Mouse (Mus musculus): Measurements from ENCODE around the gene Rnpep.

The Rnpep gene

GRCm38 (mm10) chr1:135283826-135284291, at the start of gene Rnpep:
TSS of gene Rnpep (minus strand) at chr1:135284084.
- DNase-seq: peak; percentile 79 to 81

- no peak for DNase-seq
Observed at GRCm38 (mm10) chr1:135330578-135330977, 46.7 kb upstream of the Rnpep start.

- no peak for DNase-seq
Observed at GRCm38 (mm10) chr1:135328368-135328767, 44.5 kb upstream of the Rnpep start.

GRCm38 (mm10) chr1:135325934-135326333, 42.0 kb upstream of the Rnpep start:
- DNase-seq: no peak

GRCm38 (mm10) chr1:135324571-135324970, 40.7 kb upstream of the Rnpep start, which contains the start of gene Lmod1:
TSS of gene Lmod1 (plus strand) at chr1:135324807.
- DNase-seq: no peak

DNA sequence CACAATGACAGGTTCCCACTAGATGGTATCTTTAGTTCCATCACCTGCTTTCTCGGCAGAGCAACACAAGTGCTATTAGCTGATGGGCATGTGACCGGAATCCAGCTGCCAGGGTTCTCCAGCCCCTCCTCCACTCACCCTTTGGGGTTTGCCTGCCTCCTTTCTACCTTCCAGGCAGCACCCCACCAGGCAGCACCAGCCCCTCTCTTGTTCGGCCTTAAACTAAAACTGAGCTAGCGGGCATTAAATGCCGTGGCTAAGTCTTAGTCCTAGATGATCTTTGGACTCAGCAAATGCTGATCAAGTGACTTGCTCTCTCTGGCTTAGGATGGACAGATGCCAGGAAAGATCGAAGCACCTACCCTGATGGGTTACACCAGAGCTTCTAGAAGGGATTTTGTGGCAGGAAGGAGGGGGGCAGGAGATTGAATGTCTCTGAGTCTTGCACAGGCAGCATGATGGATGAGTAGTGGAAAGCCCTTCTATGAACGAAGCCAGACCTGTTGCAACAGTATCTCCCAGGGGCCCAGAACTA, 39.5 kb upstream of the Rnpep start:
- no peak for DNase-seq

DNA sequence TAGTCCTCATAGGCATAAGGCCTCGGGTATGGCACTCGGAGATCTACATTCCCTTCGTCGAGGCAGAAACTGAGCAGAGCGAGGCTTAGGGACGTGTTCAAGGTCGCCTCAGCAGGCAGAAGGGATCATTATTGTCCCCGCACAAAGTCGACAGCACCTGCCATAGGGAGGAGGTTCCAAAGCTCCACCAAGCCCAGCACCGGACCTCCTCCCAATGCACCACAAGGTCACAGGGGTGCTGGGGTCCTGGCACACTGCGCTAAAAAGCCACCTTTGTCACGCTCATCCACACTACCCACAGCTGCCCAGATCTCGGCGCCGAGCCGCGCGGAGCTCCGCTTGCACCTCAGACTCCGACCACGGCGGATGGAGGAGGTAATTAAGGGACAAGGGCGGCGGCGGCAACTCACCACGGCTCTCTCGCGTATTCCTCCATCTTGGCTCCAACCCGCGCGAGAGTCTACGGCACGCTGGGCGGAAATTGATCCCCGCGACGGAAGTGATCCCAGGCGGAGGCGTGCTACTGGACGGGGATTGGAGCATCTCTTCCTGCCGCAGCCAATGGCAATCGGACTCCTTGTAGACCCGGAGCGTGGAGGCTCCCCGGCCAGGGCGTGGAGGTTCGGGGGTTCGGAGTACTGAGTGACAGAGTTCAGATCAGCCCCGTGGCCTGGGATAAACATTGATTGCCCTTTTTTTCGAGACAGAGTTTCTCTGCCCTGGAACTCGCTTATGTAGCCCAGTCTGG, 29.6 kb upstream of the Rnpep start, which contains the start of gene Timm17a:
Timm17a (minus strand) TSS at position 495 of the 748 bp plus-strand sequence.
- DNase-seq: peak; percentile 92 to 93

DNA sequence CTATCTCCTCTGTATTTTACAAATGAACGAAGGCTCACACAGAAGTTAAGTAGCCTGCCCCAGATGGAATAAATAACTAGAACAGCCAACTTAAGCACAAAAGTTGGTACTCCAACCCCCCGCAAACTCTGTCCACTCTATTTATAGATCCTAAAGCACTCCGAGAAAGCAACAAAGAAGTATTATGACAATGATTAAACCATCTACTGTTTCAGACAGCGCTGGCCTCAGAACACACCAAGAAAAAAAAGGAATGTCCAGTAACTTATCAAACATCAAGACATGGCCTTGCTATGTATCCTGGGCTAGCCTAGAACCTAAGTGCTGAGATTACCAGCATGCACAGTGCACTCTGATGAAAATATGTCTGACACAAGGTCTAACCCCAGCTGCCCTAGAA, 28.3 kb upstream of the Rnpep start:
- DNase-seq: no peak

DNA sequence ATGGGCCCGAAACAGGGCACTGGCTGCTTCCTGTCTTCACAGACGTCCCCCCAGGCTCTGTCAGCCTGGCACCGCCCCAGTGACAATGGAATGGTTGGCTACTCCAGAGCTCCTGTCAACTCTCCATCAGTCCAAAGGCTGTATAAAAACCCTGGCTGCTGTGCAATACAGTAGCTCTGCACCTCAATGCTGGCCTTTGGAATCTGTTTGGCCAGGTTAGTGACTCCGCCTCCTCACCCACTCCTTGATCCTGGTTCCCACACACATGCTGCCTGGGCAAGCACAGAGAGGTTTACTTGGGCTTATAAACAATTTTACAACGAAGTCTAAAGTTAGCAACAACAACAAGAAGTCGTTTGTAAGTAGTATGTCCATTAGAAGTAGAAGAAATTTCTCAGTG, 27.5 kb upstream of the Rnpep start:
- no peak for DNase-seq

- DNase-seq: no peak
Observed at GRCm38 (mm10) chr1:135290908-135291307, 7.0 kb upstream of the Rnpep start.

DNA sequence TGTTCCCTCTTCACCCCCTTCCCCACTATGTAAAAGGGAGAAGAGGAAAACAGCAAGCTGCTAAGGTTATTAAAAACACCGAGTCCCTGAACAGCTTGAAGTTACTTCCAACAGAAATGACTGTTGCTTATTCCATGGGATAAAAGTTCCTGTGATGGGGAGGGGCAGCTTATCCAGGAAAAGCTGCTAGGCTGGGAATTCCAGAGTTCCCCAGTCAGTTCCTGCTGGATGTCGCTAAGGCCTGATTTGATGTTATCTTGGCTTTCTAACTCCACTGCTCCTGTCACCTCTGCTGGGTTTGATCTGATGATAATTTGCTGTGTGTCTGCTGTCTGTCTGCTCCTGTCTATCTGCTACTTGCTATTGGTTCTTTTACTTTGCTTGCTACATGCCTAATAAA, 2.4 kb upstream of the Rnpep start:
- DNase-seq: no peak

DNA sequence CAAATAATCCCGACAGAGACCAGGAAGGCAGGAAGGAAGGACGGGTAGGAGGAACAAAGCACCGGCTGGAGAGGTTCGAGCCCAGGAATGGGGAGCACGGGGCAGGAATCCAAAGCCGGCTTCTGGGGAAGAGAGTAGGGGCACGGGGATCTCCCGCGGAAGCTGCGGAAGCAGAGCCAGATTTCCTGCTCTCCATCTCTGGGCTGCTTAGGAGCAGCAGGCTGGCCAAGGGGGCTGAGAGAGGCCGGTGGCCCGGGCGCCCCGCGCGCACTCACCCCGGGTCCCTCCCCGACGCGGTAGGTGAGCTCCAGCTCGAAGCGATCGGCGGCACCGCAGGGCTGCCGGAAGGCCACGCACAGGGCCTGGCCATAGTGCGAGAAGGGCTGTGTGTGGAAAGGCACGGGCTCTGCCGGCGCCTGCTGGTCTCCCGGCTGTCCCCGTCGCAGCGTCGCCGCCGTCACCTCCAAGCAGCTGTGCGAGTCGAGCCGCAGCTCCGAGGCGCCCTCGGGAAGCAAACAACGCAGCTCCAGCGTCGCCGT, 528 bp downstream of the Rnpep start:
- DNase-seq: no peak

DNA sequence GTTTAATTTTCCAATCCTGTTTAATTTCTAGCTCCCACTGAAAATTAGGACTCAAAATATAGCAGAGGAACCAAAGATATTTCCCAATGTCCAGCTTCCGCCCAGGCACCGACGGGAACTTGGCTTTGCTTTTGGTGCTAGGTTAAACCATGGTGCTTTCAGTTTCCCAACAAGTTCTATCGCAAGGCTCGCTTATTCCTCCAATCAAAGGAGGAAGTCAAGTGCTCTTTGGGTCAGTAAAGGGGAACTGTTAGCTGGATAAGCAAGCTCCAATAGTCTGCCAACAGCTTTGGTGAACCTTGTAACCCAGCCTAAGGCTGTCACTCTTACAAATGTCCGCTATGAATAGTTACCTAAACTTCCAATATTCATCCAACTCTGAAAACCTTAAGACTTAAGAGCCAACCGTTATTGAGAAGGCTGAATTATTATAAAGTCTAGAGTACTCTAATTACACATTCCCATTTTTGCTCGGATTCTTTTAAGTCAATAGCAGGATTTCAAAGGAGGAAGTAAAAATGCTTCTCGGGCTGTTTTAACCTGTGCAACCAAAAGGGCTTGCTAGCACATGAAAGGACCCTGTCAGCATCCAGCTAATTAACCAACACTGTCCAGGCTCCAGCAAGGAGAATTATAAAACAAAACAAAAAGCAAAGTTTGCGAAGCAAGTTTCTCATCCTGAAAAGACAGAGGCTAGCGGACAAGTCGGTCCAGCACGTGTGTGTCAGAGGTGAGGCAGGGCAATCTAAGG, 1.2 kb downstream of the Rnpep start:
- no peak for DNase-seq

GRCm38 (mm10) chr1:135281841-135282240, 2.0 kb downstream of the Rnpep start:
- no peak for DNase-seq

- DNase-seq: peak; percentile 36 to 52
Observed at GRCm38 (mm10) chr1:135280646-135281045, 3.2 kb downstream of the Rnpep start.

- peak; percentile 74 to 75 for DNase-seq
Observed at GRCm38 (mm10) chr1:135271371-135271770, 12.5 kb downstream of the Rnpep start.

DNA sequence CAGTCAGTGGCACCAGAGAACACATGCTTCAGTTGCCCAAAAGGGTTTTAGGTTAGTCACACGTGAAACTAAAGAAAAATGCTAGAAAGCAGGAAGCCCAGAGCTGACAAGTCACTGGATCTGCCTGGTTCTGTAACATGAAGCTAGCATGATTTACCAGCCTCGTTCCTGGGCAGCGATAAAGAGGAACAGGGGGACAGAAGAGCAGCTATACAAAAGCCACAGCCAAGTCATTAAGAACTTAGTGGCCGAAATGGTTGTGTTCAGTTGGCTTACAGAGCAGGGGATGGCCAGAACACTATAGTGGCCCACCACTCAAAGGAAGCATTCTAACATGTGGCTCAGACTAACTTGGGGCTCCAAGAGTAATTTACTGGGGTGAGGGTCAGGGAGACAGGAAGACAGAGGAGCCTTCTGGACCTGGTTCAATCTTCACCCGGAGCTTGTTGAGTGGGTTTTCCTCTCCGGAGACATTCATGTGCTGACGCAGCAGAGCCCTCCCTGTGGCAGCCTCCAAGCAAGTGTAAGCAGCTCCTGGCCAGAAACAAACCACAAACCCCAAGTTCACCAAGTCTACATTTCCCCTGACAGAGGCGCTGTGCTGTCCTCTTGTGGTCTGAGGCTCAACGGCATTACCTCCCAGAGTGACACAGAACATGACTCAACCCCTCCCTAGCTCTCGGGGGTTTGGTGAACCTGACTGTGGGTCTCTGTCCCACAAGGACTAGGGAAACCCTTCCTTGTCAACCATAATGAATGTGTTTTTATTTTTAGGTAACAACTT, 16.0 kb downstream of the Rnpep start:
- no peak for DNase-seq

DNA sequence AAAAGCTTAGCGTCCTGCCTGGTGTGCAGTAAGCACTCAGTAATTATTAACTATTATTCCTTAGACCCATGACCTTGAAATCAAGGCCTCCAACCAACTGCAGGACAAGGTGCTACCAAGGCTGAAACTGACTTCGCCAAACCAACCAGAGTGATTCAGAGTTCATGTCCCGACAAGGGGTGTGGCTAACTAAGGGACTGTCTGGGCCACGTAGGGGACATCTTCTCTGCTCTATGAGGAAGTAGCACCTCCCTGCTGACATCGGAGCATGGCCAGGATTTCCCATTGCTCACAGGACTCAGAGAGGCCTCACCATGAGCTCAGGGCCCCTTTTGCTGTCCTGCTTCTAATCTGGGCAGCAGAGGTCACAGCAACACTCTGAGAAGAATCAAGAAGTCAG, 18.1 kb downstream of the Rnpep start:
- no peak for DNase-seq

DNA sequence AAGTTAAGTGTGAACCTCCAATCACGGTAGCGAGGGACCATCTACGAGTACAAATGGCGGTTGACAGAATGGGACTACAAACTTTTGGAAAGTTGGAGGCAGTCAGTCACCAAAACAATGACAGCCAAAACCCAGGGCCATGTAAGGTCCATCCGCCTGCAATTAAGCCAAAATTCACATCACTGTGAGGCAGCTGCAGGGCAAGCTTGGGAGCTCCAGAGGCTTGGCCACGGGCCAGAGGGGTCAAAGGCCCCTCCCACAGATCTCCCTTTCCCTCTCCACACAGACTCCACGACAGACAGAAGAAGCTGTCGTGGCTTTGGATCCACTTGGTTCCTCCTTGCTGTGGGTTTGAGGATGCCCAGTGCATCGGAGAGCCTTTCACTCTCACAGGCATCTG, 20.6 kb downstream of the Rnpep start:
- no peak for DNase-seq

- no peak for DNase-seq
Observed at GRCm38 (mm10) chr1:135262329-135262728, 21.6 kb downstream of the Rnpep start.

DNA sequence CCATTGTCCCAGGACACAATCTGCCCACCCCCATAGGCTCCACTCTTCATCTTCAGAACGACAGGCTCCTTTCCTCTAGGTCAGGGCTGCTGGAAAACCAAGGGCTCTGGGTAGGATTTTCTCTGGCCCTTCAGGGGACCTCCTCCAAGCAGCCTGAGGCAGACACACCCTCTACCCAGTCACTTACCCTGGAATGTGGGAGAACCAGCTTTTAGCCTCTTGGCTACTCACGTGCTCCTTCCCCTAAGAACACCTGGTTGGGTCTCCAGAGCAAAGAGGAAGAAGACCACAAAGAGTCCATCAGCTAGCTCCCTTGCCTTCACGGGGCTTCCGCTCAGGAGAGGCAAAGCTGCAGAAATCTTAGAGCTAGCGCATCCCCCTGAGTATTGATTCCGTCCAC, 23.0 kb downstream of the Rnpep start:
- DNase-seq: no peak

GRCm38 (mm10) chr1:135259128-135259436, 24.8 kb downstream of the Rnpep start:
- peak; percentile 79 to 86 for DNase-seq
